Mouse (Mus musculus) kidney, adult 2 months (tissue): Measurements from ENCODE around the gene Tespa1. TPM values are rescaled to one million over a fixed set of nuclear protein-coding genes. Genes with fewer than 3 reads are reported as not detected.
"Not testable (repeated sequence)": the region's sequence is repeated elsewhere in the genome, so short reads cannot be mapped to it uniquely, and the experiment has no call there.

Experiments
- DNase-seq: peaks from one replicate; pipeline ENCODE4 v3.0.0; 2021
- H3K27ac ChIP-seq: fragments of 200-500 bp; 2 replicates; pipeline ENCODE4 v1.5.1; 2012; ENCODE audit warnings: low read depth, low read length, control low read depth, inconsistent platforms; ENCODE audit not compliant: insufficient read depth
- H3K27me3 ChIP-seq: fragments of 200-500 bp; replicated peaks from 2 replicates; pipeline ENCODE4 v1.6.1; 2012; ENCODE audit warnings: mild to moderate bottlenecking, moderate library complexity, low read length, inconsistent platforms; ENCODE audit not compliant: control insufficient read depth, insufficient read depth
- H3K36me3 ChIP-seq: fragments of 200-500 bp; 2 replicates; pipeline ENCODE4 v1.6.1; 2012; ENCODE audit warnings: mild to moderate bottlenecking, moderate library complexity, low read length, inconsistent platforms; ENCODE audit not compliant: control insufficient read depth, insufficient read depth
- H3K4me1 ChIP-seq: fragments of 200-500 bp; 2 replicates; pipeline ENCODE4 v1.6.1; 2011; ENCODE audit warnings: low read length; ENCODE audit not compliant: control insufficient read depth, insufficient read depth
- H3K4me3 ChIP-seq: fragments of 200-500 bp; 2 replicates; pipeline ENCODE4 v1.5.1; 2011; ENCODE audit warnings: mild to moderate bottlenecking, low read depth, low read length, control low read depth; ENCODE audit not compliant: insufficient read depth
- CTCF ChIP-seq: fragments of 200-500 bp; conservative IDR thresholded peaks from 2 replicates; pipeline ENCODE4 v1.5.1; 2011; ENCODE audit warnings: low read depth, mild to moderate bottlenecking, control low read depth, low read length, moderate library complexity, mixed read lengths; ENCODE audit not compliant: insufficient read depth, insufficient read length
- POLR2A ChIP-seq: fragments of 200-500 bp; IDR thresholded peaks from one replicate; pipeline ENCODE4 v1.6.1; 2011; ENCODE audit warnings: low read depth, low read length, control low read depth
- WGBS: fragments of 180-500 bp; shearing (Covaris S2); methylation state at CpG from one replicate; pipeline ENCODE4 v1.1.7; 2018; 5-methylcytosine and 5-hydroxymethylcytosine counted together
- polyA plus RNA-seq: library from polyadenylated mRNA; depleted of rRNA; stranded (reverse); fragments of >200 nt; gene quantifications from 2 replicates; pipeline ENCODE4 v1.2.3, GENCODE M21; 2012; rRNA removed

The Tespa1 gene
- polyA plus RNA-seq, 1 experiment = 0.72 TPM

- H3K36me3 ChIP-seq = no peaks in the 10 kb centered on the region
- WGBS = 86% methylated on average over 2 of the region's 2 CpGs
- no peaks in the 10 kb centered on the region for H3K27me3 ChIP-seq
- TF ChIP-seq CTCF (no peak), POLR2A (no peak)
- no peaks in the 10 kb centered on the region for H3K4me1 ChIP-seq
- no peak overlapping the region for H3K27ac ChIP-seq
- H3K4me3 ChIP-seq = no peak overlapping the region
- no peak for DNase-seq
Observed at GRCm38 (mm10) chr10:130375145-130375544, 52.5 kb downstream of the Tespa1 start.

GRCm38 (mm10) chr10:130394232-130394631 is 71.6 kb downstream of the Tespa1 start, which contains the start of gene Vmn2r84:
Gene Vmn2r84, minus strand, starts transcription at chr10:130394332.
- Histone ChIP-seq H3K4me1 (no peaks in the 10 kb centered on the region), H3K36me3 (no peaks in the 10 kb centered on the region)

GRCm38 (mm10) chr10:130412167-130412698 is 89.6 kb downstream of the Tespa1 start:
- not testable (repeated sequence) for H3K36me3 ChIP-seq, DNase-seq, H3K4me1 ChIP-seq, H3K4me3 ChIP-seq, H3K27ac ChIP-seq, H3K27me3 ChIP-seq
- 69% methylated on average over 24 of the region's 35 CpGs for WGBS

More at GRCm38 (mm10) chr10:130394232-130394631, 71.6 kb downstream of the Tespa1 start, which contains the start of gene Vmn2r84:
- TF ChIP-seq CTCF (no peak), POLR2A (no peak)
- DNase-seq = no peak
- no peaks in the 10 kb centered on the region for H3K27me3 ChIP-seq
- no peak within 1 kb of the TSS for H3K27ac ChIP-seq
- H3K4me3 ChIP-seq = no peak within 1 kb of the TSS

Other genes starting within 250 kb of the Tespa1 start
- gene Olfr823, start 207.5 kb upstream of the Tespa1 start, polyA plus RNA-seq = not detected in 2 replicates
- not detected in 2 replicates for gene Olfr824, start 192.9 kb upstream of the Tespa1 start, polyA plus RNA-seq
- gene Olfr825, start 156.1 kb upstream of the Tespa1 start, polyA plus RNA-seq = not detected in 2 replicates
- not detected in 2 replicates for gene Olfr826, start 138.7 kb upstream of the Tespa1 start, polyA plus RNA-seq
- gene Olfr827, start 108.5 kb upstream of the Tespa1 start, polyA plus RNA-seq = not detected in 2 replicates
- gene Neurod4, start 42.6 kb upstream of the Tespa1 start, polyA plus RNA-seq = not detected in 2 replicates
- gene Vmn2r84, start 71.5 kb downstream of the Tespa1 start, polyA plus RNA-seq = not detected in 2 replicates
- gene Vmn2r85, start 106.8 kb downstream of the Tespa1 start, polyA plus RNA-seq = not detected in 2 replicates
- gene Vmn2r86, start 133.2 kb downstream of the Tespa1 start, polyA plus RNA-seq = not detected in 2 replicates
- gene Vmn2r87, start 174.5 kb downstream of the Tespa1 start, polyA plus RNA-seq = not detected in 2 replicates